Mouse (Mus musculus): Measurements from ENCODE around the gene Dlgap5. TPM values are rescaled to one million over a fixed set of nuclear protein-coding genes. Genes with fewer than 3 reads are reported as not detected.

The Dlgap5 gene
- polyA plus RNA-seq, 1 experiment from 2014 or later: 71.0 TPM

- ATAC-seq (ENCODE audit: insufficient number of reproducible peaks, insufficient read depth, low FRiP score, low TSS enrichment, low read depth): no peak
- no peak overlapping the region for H3K4me3 ChIP-seq (replicated peaks)
- H3K9me3 ChIP-seq: no peaks in the 10 kb centered on the region
- H3K4me1 ChIP-seq (replicated peaks): no peaks in the 10 kb centered on the region
- H3K9ac ChIP-seq (replicated peaks): no peak overlapping the region
- H3K36me3 ChIP-seq: peaks cover 96% of the 10 kb centered on the region
- no peaks in the 10 kb centered on the region for H3K27me3 ChIP-seq
- 96% methylated on average over 6 of the region's 6 CpGs for WGBS
- no peak overlapping the region for H3K27ac ChIP-seq
- H3K4me2 ChIP-seq: no peak overlapping the region
Observed at GRCm38 (mm10) chr14:47395007-47395406, 23.2 kb downstream of the Dlgap5 start.

- Histone ChIP-seq H3K27ac (no peak overlapping the region), H3K9ac (replicated peaks) (no peak overlapping the region), H3K4me1 (replicated peaks) (no peaks in the 10 kb centered on the region), H3K9me3 (no peaks in the 10 kb centered on the region), H3K27me3 (no peaks in the 10 kb centered on the region), H3K4me2 (no peak overlapping the region), H3K36me3 (peaks cover 96% of the 10 kb centered on the region), H3K4me3 (replicated peaks) (no peak overlapping the region)
- whole genome bisulfite sequencing: 80% methylated on average over 10 of the region's 10 CpGs
- ATAC-seq (ENCODE audit: insufficient number of reproducible peaks, insufficient read depth, low FRiP score, low TSS enrichment, low read depth): no peak
Observed at GRCm38 (mm10) chr14:47393354-47394094, 24.7 kb downstream of the Dlgap5 start.

DNA sequence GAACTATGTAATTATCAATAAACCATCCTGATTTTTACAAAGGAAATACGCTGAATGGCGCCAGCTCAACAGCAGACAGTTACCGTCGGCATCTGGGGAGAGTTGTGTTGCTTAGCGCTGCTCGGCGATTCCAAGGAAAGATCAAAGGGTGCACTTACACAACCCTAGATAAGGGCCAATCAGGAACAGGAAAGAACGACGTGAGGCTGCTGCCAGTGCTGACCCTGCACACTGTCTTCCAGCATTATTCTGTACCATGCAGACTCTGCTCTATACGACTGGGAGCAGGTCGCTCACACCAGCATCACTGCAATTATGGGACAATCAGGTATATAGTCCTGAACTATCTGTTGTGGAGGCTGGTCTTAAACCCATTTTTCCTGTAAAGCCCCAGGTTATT is 32.1 kb downstream of the Dlgap5 start:
- H3K36me3 ChIP-seq: peaks cover 54% of the 10 kb centered on the region
- H3K4me2 ChIP-seq: no peak overlapping the region

DNA sequence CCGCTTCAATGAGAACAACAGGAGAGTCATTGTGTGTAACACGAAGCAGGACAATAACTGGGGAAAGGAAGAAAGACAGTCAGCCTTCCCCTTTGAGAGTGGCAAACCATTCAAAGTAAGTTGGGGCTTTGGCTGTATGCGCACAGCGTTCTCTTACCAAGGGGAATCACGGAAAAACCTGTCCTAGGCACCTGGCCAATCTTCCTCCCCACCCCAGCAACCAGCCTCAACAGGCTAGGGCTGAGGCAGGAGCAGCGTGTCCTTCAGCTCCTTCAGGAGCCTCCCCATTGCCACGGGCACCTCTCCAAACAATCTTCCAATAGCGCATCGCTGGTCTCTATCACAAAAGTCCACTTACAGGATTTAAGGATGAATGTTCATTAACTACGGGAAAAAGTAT is 33.6 kb downstream of the Dlgap5 start:
- Histone ChIP-seq H3K36me3 (peaks cover 40% of the 10 kb centered on the region), H3K4me2 (no peak overlapping the region), H3K4me1 (replicated peaks) (no peaks in the 10 kb centered on the region), H3K27me3 (no peaks in the 10 kb centered on the region), H3K27ac (no peak overlapping the region), H3K4me3 (replicated peaks) (no peak overlapping the region), H3K9me3 (no peaks in the 10 kb centered on the region), H3K9ac (replicated peaks) (no peak overlapping the region)
- 89% methylated on average over 10 of the region's 10 CpGs for WGBS
- no peak for ATAC-seq (ENCODE audit: insufficient number of reproducible peaks, insufficient read depth, low FRiP score, low TSS enrichment, low read depth)

More for the DNA sequence above, 32.1 kb downstream of the Dlgap5 start:
- Histone ChIP-seq H3K27me3 (no peaks in the 10 kb centered on the region), H3K9me3 (no peaks in the 10 kb centered on the region), H3K9ac (replicated peaks) (no peak overlapping the region), H3K4me3 (replicated peaks) (no peak overlapping the region), H3K4me1 (replicated peaks) (no peaks in the 10 kb centered on the region), H3K27ac (0 out of 2 replicates have a peak overlapping the region, but pooled peaks have one; percentile 7)
- WGBS: 70% methylated on average over 11 of the region's 11 CpGs
- ATAC-seq (ENCODE audit: insufficient number of reproducible peaks, insufficient read depth, low FRiP score, low TSS enrichment, low read depth): no peak

GRCm38 (mm10) chr14:47383911-47384310 is 34.3 kb downstream of the Dlgap5 start:
- no peak overlapping the region for H3K4me2 ChIP-seq
- no peaks in the 10 kb centered on the region for H3K4me1 ChIP-seq (replicated peaks)
- no peaks in the 10 kb centered on the region for H3K27me3 ChIP-seq
- 92% methylated on average over 7 of the region's 7 CpGs for WGBS
- H3K9ac ChIP-seq (replicated peaks): no peak overlapping the region
- no peaks in the 10 kb centered on the region for H3K9me3 ChIP-seq
- H3K27ac ChIP-seq: no peak overlapping the region
- H3K36me3 ChIP-seq: peaks cover 32% of the 10 kb centered on the region
- no peak for ATAC-seq (ENCODE audit: insufficient number of reproducible peaks, insufficient read depth, low FRiP score, low TSS enrichment, low read depth)
- no peak overlapping the region for H3K4me3 ChIP-seq (replicated peaks)

GRCm38 (mm10) chr14:47378336-47378735 is 39.9 kb downstream of the Dlgap5 start:
- Histone ChIP-seq H3K4me3 (replicated peaks) (no peak overlapping the region), H3K9ac (replicated peaks) (no peak overlapping the region), H3K9me3 (no peaks in the 10 kb centered on the region), H3K36me3 (no peaks in the 10 kb centered on the region), H3K27me3 (peaks cover 29% of the 10 kb centered on the region), H3K27ac (no peak overlapping the region), H3K4me1 (replicated peaks) (peaks cover 9% of the 10 kb centered on the region), H3K4me2 (no peak overlapping the region)
- no peak for ATAC-seq (ENCODE audit: insufficient number of reproducible peaks, insufficient read depth, low FRiP score, low TSS enrichment, low read depth)
- WGBS: 74% methylated on average over 7 of the region's 7 CpGs

- 71% methylated on average over 2 of the region's 2 CpGs for WGBS
Observed at GRCm38 (mm10) chr14:47376526-47376925, 41.7 kb downstream of the Dlgap5 start.

GRCm38 (mm10) chr14:47373728-47374678 is 44.2 kb downstream of the Dlgap5 start:
- no peaks in the 10 kb centered on the region for H3K36me3 ChIP-seq
- 14% methylated on average over 49 of the region's 49 CpGs for WGBS
- ATAC-seq (ENCODE audit: insufficient number of reproducible peaks, insufficient read depth, low FRiP score, low TSS enrichment, low read depth): peak; percentile 56; the same call in 1 of the 2 replicates
- H3K27ac ChIP-seq: no peak overlapping the region
- H3K9ac ChIP-seq (replicated peaks): peak overlapping the region; percentile 49
- H3K9me3 ChIP-seq: no peaks in the 10 kb centered on the region
- H3K27me3 ChIP-seq: peaks cover 44% of the 10 kb centered on the region
- H3K4me1 ChIP-seq (replicated peaks): peaks cover 9% of the 10 kb centered on the region
- H3K4me3 ChIP-seq (replicated peaks): peak overlapping the region; percentile 36
- H3K4me2 ChIP-seq: peak overlapping the region; percentile 67

More at GRCm38 (mm10) chr14:47376526-47376925, 41.7 kb downstream of the Dlgap5 start:
- H3K4me3 ChIP-seq (replicated peaks): no peak overlapping the region
- no peak for ATAC-seq (ENCODE audit: insufficient number of reproducible peaks, insufficient read depth, low FRiP score, low TSS enrichment, low read depth)
- H3K9ac ChIP-seq (replicated peaks): no peak overlapping the region
- no peak overlapping the region for H3K4me2 ChIP-seq
- H3K36me3 ChIP-seq: no peaks in the 10 kb centered on the region
- H3K27me3 ChIP-seq: peaks cover 44% of the 10 kb centered on the region
- no peaks in the 10 kb centered on the region for H3K9me3 ChIP-seq
- H3K4me1 ChIP-seq (replicated peaks): peaks cover 9% of the 10 kb centered on the region
- H3K27ac ChIP-seq: no peak overlapping the region

- peaks cover 44% of the 10 kb centered on the region for H3K27me3 ChIP-seq
- 76% methylated on average over 6 of the region's 6 CpGs for WGBS
- no peak for ATAC-seq (ENCODE audit: insufficient number of reproducible peaks, insufficient read depth, low FRiP score, low TSS enrichment, low read depth)
Observed at GRCm38 (mm10) chr14:47371689-47372088, 46.5 kb downstream of the Dlgap5 start.

DNA sequence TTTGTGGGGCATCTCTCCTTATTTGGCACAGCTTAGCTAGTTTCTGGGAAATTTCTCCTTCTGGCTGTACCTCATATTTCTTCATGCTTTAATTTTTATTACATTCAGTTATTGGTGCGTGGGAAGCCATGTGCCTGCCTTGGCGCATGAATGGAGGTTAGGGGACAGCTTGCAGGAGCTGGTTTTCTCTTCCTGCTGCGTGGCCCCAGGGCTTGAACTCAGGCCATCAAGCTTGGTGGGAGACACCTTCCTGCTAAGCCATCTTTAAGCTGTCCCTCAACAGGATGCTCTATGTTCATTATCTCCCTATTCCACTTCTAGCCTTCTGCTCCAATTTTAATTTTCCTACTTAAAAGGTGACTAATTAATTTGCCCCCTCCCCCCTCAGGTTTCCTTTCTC is 47.4 kb downstream of the Dlgap5 start:
- Histone ChIP-seq H3K9ac (replicated peaks) (no peak overlapping the region), H3K27me3 (peaks cover 43% of the 10 kb centered on the region), H3K9me3 (no peaks in the 10 kb centered on the region), H3K36me3 (no peaks in the 10 kb centered on the region), H3K4me2 (no peak overlapping the region), H3K4me3 (replicated peaks) (no peak overlapping the region), H3K4me1 (replicated peaks) (peaks cover 14% of the 10 kb centered on the region), H3K27ac (no peak overlapping the region)
- 70% methylated on average over 3 of the region's 3 CpGs for WGBS
- no peak for ATAC-seq (ENCODE audit: insufficient number of reproducible peaks, insufficient read depth, low FRiP score, low TSS enrichment, low read depth)

More at GRCm38 (mm10) chr14:47371689-47372088, 46.5 kb downstream of the Dlgap5 start:
- no peak overlapping the region for H3K4me2 ChIP-seq
- H3K36me3 ChIP-seq: no peaks in the 10 kb centered on the region
- peaks cover 14% of the 10 kb centered on the region for H3K4me1 ChIP-seq (replicated peaks)
- no peaks in the 10 kb centered on the region for H3K9me3 ChIP-seq
- H3K27ac ChIP-seq: no peak overlapping the region
- no peak overlapping the region for H3K4me3 ChIP-seq (replicated peaks)
- H3K9ac ChIP-seq (replicated peaks): no peak overlapping the region

GRCm38 (mm10) chr14:47369741-47370140 is 48.5 kb downstream of the Dlgap5 start:
- Histone ChIP-seq H3K27me3 (peaks cover 38% of the 10 kb centered on the region), H3K4me1 (replicated peaks) (peaks cover 14% of the 10 kb centered on the region), H3K27ac (no peak overlapping the region), H3K9ac (replicated peaks) (no peak overlapping the region), H3K36me3 (no peaks in the 10 kb centered on the region), H3K4me3 (replicated peaks) (no peak overlapping the region), H3K9me3 (no peaks in the 10 kb centered on the region), H3K4me2 (no peak overlapping the region)
- no peak for ATAC-seq (ENCODE audit: insufficient number of reproducible peaks, insufficient read depth, low FRiP score, low TSS enrichment, low read depth)
- WGBS: 89% methylated on average over 5 of the region's 5 CpGs

Measured in limb, embryonic 12.5 days (tissue).